Mouse (Mus musculus): ENCODE data around the gene Dars2. TPM values are rescaled to one million over a fixed set of nuclear protein-coding genes. Genes with fewer than 3 reads are reported as not detected.

Dars2 gene
- total and polyA plus RNA-seq, 3 experiments = 46.2 to 64.7 (median 55.3) TPM

- no peak for DNase-seq (ENCODE audit: extremely low read depth)
- 0 out of 4 replicates have a peak, but pooled peaks cover 0 to 6% of the 10 kb centered on the region in 2 experiments for H3K4me1 ChIP-seq (ENCODE audit: control insufficient read depth in 1 of 2, insufficient read depth in 2 of 2)
- dilution Hi-C loops (cut with MboI; ENCODE audit: extremely low pct_ligation_motif_present, extremely low pct_unique_long_range_greater_than_20kb, low sequenced_read_pairs) = no loop called here
- in situ Hi-C loops (cut with MboI; ENCODE audit: low pct_ligation_motif_present, low pct_unique_long_range_greater_than_20kb, low sequenced_read_pairs) = no loop called here
- H3K36me3 ChIP-seq (replicated peaks in 1 of 2; ENCODE audit: control insufficient read depth in 1 of 2, insufficient read depth in 1 of 2, low read length in 1 of 2) = peaks cover 56 to 84% of the 10 kb centered on the region in 2 experiments
- H3K4me2 ChIP-seq (ENCODE audit: insufficient read depth, low read depth, poor library complexity, severe bottlenecking) = no peak overlapping the region
- H3K27me3 ChIP-seq (replicated peaks) = no peaks in the 10 kb centered on the region
- no peak for TF ChIP-seq GABPA (IDR thresholded peaks at IDR 0.05; ENCODE audit: insufficient replicate concordance, low read depth, low read length)
- TF ChIP-seq MAFK (IDR thresholded peaks at IDR 0.05; ENCODE audit: insufficient replicate concordance, low read length) = peak; percentile 56; the same call in 1 of the 2 replicates
- no peak overlapping the region for H3K9ac ChIP-seq (ENCODE audit: insufficient read depth, low read depth)
- H3K27ac ChIP-seq (ENCODE audit: insufficient read depth, low read depth) = no peak overlapping the region
- 0 out of 2 replicates have a peak, but pooled peaks cover 3% of the 10 kb centered on the region for H3K79me2 ChIP-seq (replicated peaks; ENCODE audit: control insufficient read depth, extremely low read depth, insufficient read depth, poor library complexity, severe bottlenecking)
- no peaks in the 10 kb centered on the region for H3K9me3 ChIP-seq (replicated peaks; ENCODE audit: low read length)
- no peak overlapping the region for H3K4me3 ChIP-seq (replicated peaks in 1 of 3; ENCODE audit: low read depth in 2 of 3, low read length in 2 of 3, poor library complexity in 1 of 3)
These were observed 65.5 kb downstream of the Dars2 start for GRCm38 (mm10) chr1:161004942-161005341.

GRCm38 (mm10) chr1:160993851-160994250 lies 76.6 kb downstream of the Dars2 start:
- in situ Hi-C loops (cut with MboI; ENCODE audit: low pct_ligation_motif_present, low pct_unique_long_range_greater_than_20kb, low sequenced_read_pairs) = no loop called here
- dilution Hi-C loops (cut with MboI; ENCODE audit: extremely low pct_ligation_motif_present, extremely low pct_unique_long_range_greater_than_20kb, low sequenced_read_pairs) = no loop called here
- TF ChIP-seq SIN3A (IDR thresholded peaks at IDR 0.05; ENCODE audit: low read length) (no peak), CHD1 (IDR thresholded peaks at IDR 0.05; ENCODE audit: low read depth, low read length) (no peak), TBP (conservative IDR thresholded peaks at IDR 0.05; ENCODE audit: low read depth, low read length) (no peak), ZNF384 (IDR thresholded peaks at IDR 0.05; ENCODE audit: low read depth, low read length) (no peak), USF1 (IDR thresholded peaks at IDR 0.05; ENCODE audit: low read depth, low read length) (no peak), EP300 (IDR thresholded peaks at IDR 0.05; ENCODE audit: low read length) (no peak)

More at GRCm38 (mm10) chr1:160993851-160994250, 76.6 kb downstream of the Dars2 start:
- no peak for DNase-seq (ENCODE audit: extremely low read depth)
- H3K9ac ChIP-seq (ENCODE audit: insufficient read depth, low read depth) = no peak overlapping the region
- peaks cover 0 to 15% of the 10 kb centered on the region in 2 experiments; a peak in 2 of 4 replicates for H3K4me1 ChIP-seq (ENCODE audit: control insufficient read depth in 1 of 2, insufficient read depth in 2 of 2)
- peaks cover 6% of the 10 kb centered on the region for H3K79me2 ChIP-seq (replicated peaks; ENCODE audit: control insufficient read depth, extremely low read depth, insufficient read depth, poor library complexity, severe bottlenecking)
- H3K27ac ChIP-seq (ENCODE audit: insufficient read depth, low read depth) = no peak overlapping the region
- H3K36me3 ChIP-seq (replicated peaks in 1 of 2; ENCODE audit: control insufficient read depth in 1 of 2, insufficient read depth in 1 of 2, low read length in 1 of 2) = peaks cover 71 to 87% of the 10 kb centered on the region in 2 experiments
- no peaks in the 10 kb centered on the region for H3K9me3 ChIP-seq (replicated peaks; ENCODE audit: low read length)
- H3K4me3 ChIP-seq (replicated peaks in 1 of 3; ENCODE audit: low read depth in 2 of 3, low read length in 2 of 3, poor library complexity in 1 of 3) = no peak overlapping the region
- no peaks in the 10 kb centered on the region for H3K27me3 ChIP-seq (replicated peaks)
- no peak overlapping the region for H3K4me2 ChIP-seq (ENCODE audit: insufficient read depth, low read depth, poor library complexity, severe bottlenecking)

Other genes starting within 250 kb of the Dars2 start
- gene Rc3h1, start 164.2 kb downstream of the Dars2 start, total RNA-seq (2012; rRNA removed) = 22.5 and 25.3 TPM in 2 replicates
- gene Rc3h1, start 164.2 kb downstream of the Dars2 start, total RNA-seq (2014; rRNA removed) = 19.7 and 21.7 TPM in 2 replicates
- 11.7 and 17.8 TPM in 2 replicates for gene Rc3h1, start 164.2 kb downstream of the Dars2 start, polyA plus RNA-seq (2012; ENCODE audit: insufficient read length, low read depth)
- 154 and 204 TPM in 2 replicates for gene Serpinc1, start 92.1 kb downstream of the Dars2 start, total RNA-seq (2012; rRNA removed)
- 193 and 202 TPM in 2 replicates for gene Serpinc1, start 92.1 kb downstream of the Dars2 start, total RNA-seq (2014; rRNA removed)
- gene Serpinc1, start 92.1 kb downstream of the Dars2 start, polyA plus RNA-seq (2012; ENCODE audit: insufficient read length, low read depth) = 143 and 149 TPM in 2 replicates
- 4.7 and 5.2 TPM in 2 replicates for gene Zbtb37, start 35.8 kb downstream of the Dars2 start, total RNA-seq (2012; rRNA removed)
- 3.1 and 4.5 TPM in 2 replicates for gene Zbtb37, start 35.8 kb downstream of the Dars2 start, total RNA-seq (2014; rRNA removed)
- gene Zbtb37, start 35.8 kb downstream of the Dars2 start, polyA plus RNA-seq (2012; ENCODE audit: insufficient read length, low read depth) = 3.6 and 4.8 TPM in 2 replicates
- gene Cenpl, start 55 bp upstream of the Dars2 start, total RNA-seq (2012; rRNA removed) = 4.6 and 5.5 TPM in 2 replicates
- 10.4 and 11.5 TPM in 2 replicates for gene Cenpl, start 55 bp upstream of the Dars2 start, total RNA-seq (2014; rRNA removed)
- gene Cenpl, start 55 bp upstream of the Dars2 start, polyA plus RNA-seq (2012; ENCODE audit: insufficient read length, low read depth) = 13.1 and 13.3 TPM in 2 replicates
- 8.3 and 9.7 TPM in 2 replicates for gene Klhl20, start 60.9 kb upstream of the Dars2 start, total RNA-seq (2012; rRNA removed)
- gene Klhl20, start 60.9 kb upstream of the Dars2 start, total RNA-seq (2014; rRNA removed) = 7.2 and 7.9 TPM in 2 replicates
- gene Klhl20, start 60.9 kb upstream of the Dars2 start, polyA plus RNA-seq (2012; ENCODE audit: insufficient read length, low read depth) = 16.0 and 16.3 TPM in 2 replicates
- not detected in 2 replicates for gene Ankrd45, start 72.0 kb upstream of the Dars2 start, total RNA-seq (2012; rRNA removed)
- not detected in 2 replicates for gene Ankrd45, start 72.0 kb upstream of the Dars2 start, total RNA-seq (2014; rRNA removed)
- gene Ankrd45, start 72.0 kb upstream of the Dars2 start, polyA plus RNA-seq (2012; ENCODE audit: insufficient read length, low read depth) = 0.23 TPM in 1 of 2 replicates, not detected in the other
- not detected in 2 replicates for gene Tex50, start 88.7 kb upstream of the Dars2 start, total RNA-seq (2012; rRNA removed)
- gene Tex50, start 88.7 kb upstream of the Dars2 start, total RNA-seq (2014; rRNA removed) = not detected in 2 replicates
- not detected in 2 replicates for gene Tex50, start 88.7 kb upstream of the Dars2 start, polyA plus RNA-seq (2012; ENCODE audit: insufficient read length, low read depth)
- 102 and 132 TPM in 2 replicates for gene Prdx6, start 180.6 kb upstream of the Dars2 start, total RNA-seq (2012; rRNA removed)
- 232 and 244 TPM in 2 replicates for gene Prdx6, start 180.6 kb upstream of the Dars2 start, total RNA-seq (2014; rRNA removed)
- 264 and 277 TPM in 2 replicates for gene Prdx6, start 180.6 kb upstream of the Dars2 start, polyA plus RNA-seq (2012; ENCODE audit: insufficient read length, low read depth)